ENCODE assay signal across 17 mouse cellular contexts in the genomic region with DNA sequence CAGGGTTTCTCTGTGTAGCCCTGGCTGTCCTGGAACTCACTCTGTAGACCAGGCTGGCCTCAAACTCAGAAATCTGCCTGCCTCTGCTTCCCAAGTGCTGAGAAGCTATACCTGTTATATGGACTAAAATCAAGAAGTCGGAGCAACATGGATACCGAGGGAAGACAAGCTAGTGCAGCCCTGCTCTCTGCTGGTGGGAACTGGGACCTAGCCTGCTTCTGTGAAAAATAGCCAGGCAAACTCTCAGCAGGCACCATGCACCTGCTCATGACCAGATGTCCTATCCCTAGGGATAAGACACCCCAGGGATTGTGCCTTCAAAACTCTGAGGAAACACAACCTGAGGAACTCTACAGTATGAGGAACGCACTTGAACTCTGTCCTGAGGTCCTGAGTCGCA. TPM values are rescaled to one million over a fixed set of nuclear protein-coding genes. Genes with fewer than 3 reads are reported as not detected.
DNase-seq lines count a peak whose midpoint lies in the region; ATAC-seq and TF ChIP-seq lines count a peak whose summit lies in the region.
"Had no signal": no experiment of that assay in that cellular context is flagged by ENCODE, and none has a peak within 500 bp of the region (broad histone marks: within the 10 kb centered on the region; RNA-seq: fewer than 3 reads in every experiment).

No protein-coding gene starts in this region.

- no peaks in the 10 kb centered on the region for H3K36me3 ChIP-seq in embryonic facial prominence, embryonic 14.5 days (ENCODE audit: control insufficient read depth, insufficient read depth, low read length)
- H3K36me3 ChIP-seq in embryonic facial prominence, embryonic 10.5 days (replicated peaks) = no peaks in the 10 kb centered on the region
- H3K36me3 ChIP-seq in ES-Bruce4 (ENCODE audit: control insufficient read depth, insufficient read depth, low read length, poor library complexity, severe bottlenecking) = no peaks in the 10 kb centered on the region
- H3K36me3 ChIP-seq: embryonic facial prominence, embryonic 12.5 days; G1E; heart, embryonic 13.5 days; hindbrain, embryonic 10.5 days had no signal

- no peak overlapping the region for H3K4me2 ChIP-seq in embryonic facial prominence, embryonic 14.5 days (ENCODE audit: low read depth, low read length)
- H3K4me2 ChIP-seq: embryonic facial prominence, embryonic 12.5 days; heart, embryonic 13.5 days; liver, embryonic 11.5 days had no signal

- peak; percentile 6 for DNase-seq in embryonic facial prominence, embryonic 14.5 days (ENCODE audit: low spot score)
- DNase-seq in embryonic facial prominence, embryonic 10.5 days (ENCODE audit: low spot score) = no peak
- no peak for DNase-seq in layer of hippocampus, adult 2 months (ENCODE audit: low spot score in 2 of 2)
- DNase-seq in layer of hippocampus, adult 8-10 months (ENCODE audit: low spot score in 2 of 2) = no peak
- peak; percentile 64 for DNase-seq in brain, adult 2 months (ENCODE audit: low read depth, low spot score)
- no peak for DNase-seq in urinary bladder, adult 18-20 months (ENCODE audit: low spot score in 2 of 2)
- DNase-seq: adrenal gland, postnatal 25 days; gastrocnemius, postnatal 36 days; spleen, adult 18-20 months; thymus, postnatal 4 days had no signal

- ATAC-seq in embryonic facial prominence, embryonic 14.5 days (ENCODE audit: low read depth) = no peak

- no peak for TF ChIP-seq POLR2A in ES-Bruce4 (IDR thresholded peaks at IDR 0.05; ENCODE audit: insufficient read depth, low read length)

- H3K27me3 ChIP-seq in embryonic facial prominence, embryonic 14.5 days (replicated peaks; ENCODE audit: control insufficient read depth, insufficient read depth, low read length) = no peaks in the 10 kb centered on the region
- H3K27me3 ChIP-seq in embryonic facial prominence, embryonic 10.5 days (replicated peaks; ENCODE audit: low read depth, poor library complexity, severe bottlenecking) = 0 out of 2 replicates have a peak, but pooled peaks cover 4% of the 10 kb centered on the region
- H3K27me3 ChIP-seq in ES-Bruce4 (ENCODE audit: control insufficient read depth, insufficient read depth, low read length, poor library complexity, severe bottlenecking) = no peaks in the 10 kb centered on the region
- H3K27me3 ChIP-seq: embryonic facial prominence, embryonic 12.5 days; heart, embryonic 13.5 days had no signal

- peak; percentile 65 for TF ChIP-seq CTCF in layer of hippocampus, adult 2 months (conservative IDR thresholded peaks at IDR 0.05)
- TF ChIP-seq CTCF in ES-Bruce4 (IDR thresholded peaks at IDR 0.05; ENCODE audit: low read depth, low read length) = peak; percentile 16

- 64% methylated on average over 4 of the region's 4 CpGs for WGBS in embryonic facial prominence, embryonic 14.5 days
- WGBS in embryonic facial prominence, embryonic 10.5 days = 79% methylated on average over 4 of the region's 4 CpGs

- no peaks in the 10 kb centered on the region for H3K4me1 ChIP-seq in embryonic facial prominence, embryonic 14.5 days (ENCODE audit: control insufficient read depth, insufficient read depth, low read length)
- H3K4me1 ChIP-seq in embryonic facial prominence, embryonic 10.5 days = peaks cover 15% of the 10 kb centered on the region
- peaks cover 2% of the 10 kb centered on the region for H3K4me1 ChIP-seq in ES-Bruce4 (ENCODE audit: control insufficient read depth, insufficient read depth, low read length)
- H3K4me1 ChIP-seq: embryonic facial prominence, embryonic 12.5 days; heart, embryonic 13.5 days had no signal

- H3K9me3 ChIP-seq in embryonic facial prominence, embryonic 14.5 days (ENCODE audit: control insufficient read depth, low read length) = no peaks in the 10 kb centered on the region
- no peaks in the 10 kb centered on the region for H3K9me3 ChIP-seq in embryonic facial prominence, embryonic 10.5 days
- H3K9me3 ChIP-seq in ES-Bruce4 (replicated peaks; ENCODE audit: control insufficient read depth, insufficient read depth, low read length, poor library complexity, severe bottlenecking) = no peaks in the 10 kb centered on the region
- H3K9me3 ChIP-seq: embryonic facial prominence, embryonic 12.5 days; G1E; heart, embryonic 13.5 days; hindbrain, embryonic 10.5 days; megakaryocyte, embryonic 14.5 days had no signal

- no peak overlapping the region for H3K27ac ChIP-seq in embryonic facial prominence, embryonic 14.5 days (replicated peaks; ENCODE audit: low read depth, low read length)
- no peak overlapping the region for H3K27ac ChIP-seq in embryonic facial prominence, embryonic 10.5 days (replicated peaks)
- no peak overlapping the region for H3K27ac ChIP-seq in layer of hippocampus, adult 2 months
- no peak overlapping the region for H3K27ac ChIP-seq in ES-Bruce4 (ENCODE audit: insufficient read depth, low read length)
- H3K27ac ChIP-seq: embryonic facial prominence, embryonic 12.5 days; heart, embryonic 13.5 days; hindbrain, embryonic 10.5 days had no signal

- no peak overlapping the region for H3K9ac ChIP-seq in embryonic facial prominence, embryonic 14.5 days (ENCODE audit: low read depth, low read length)
- H3K9ac ChIP-seq in ES-Bruce4 (ENCODE audit: low read depth, poor library complexity, severe bottlenecking) = no peak overlapping the region
- H3K9ac ChIP-seq: embryonic facial prominence, embryonic 12.5 days; heart, embryonic 13.5 days had no signal

- H3K4me3 ChIP-seq in embryonic facial prominence, embryonic 14.5 days (ENCODE audit: low read depth, low read length) = no peak overlapping the region
- H3K4me3 ChIP-seq in embryonic facial prominence, embryonic 10.5 days = no peak overlapping the region
- H3K4me3 ChIP-seq in layer of hippocampus, adult 2 months = no peak overlapping the region
- no peak overlapping the region for H3K4me3 ChIP-seq in ES-Bruce4 (ENCODE audit: low read depth, low read length)
- H3K4me3 ChIP-seq: embryonic facial prominence, embryonic 12.5 days; heart, embryonic 13.5 days; hindbrain, embryonic 10.5 days; megakaryocyte, embryonic 14.5 days had no signal

- no peak for TF ChIP-seq EP300 in ES-Bruce4 (IDR thresholded peaks at IDR 0.05; ENCODE audit: insufficient read depth, low read depth, low read length)

RNA-seq across cellular contexts. Expression of gene Smarcd3, which starts 12.8 kb away (rescaled TPM):
- 48.9 and 54.7 TPM in 2 replicates for polyA plus RNA-seq in embryonic facial prominence, embryonic 14.5 days (2014; fragmentation: Nextera tagmentation; extraction: Ambion mirVana)
- polyA plus RNA-seq in embryonic facial prominence, embryonic 10.5 days (2016; fragmentation: Nextera tagmentation; extraction: Ambion mirVana) = 22.2 and 24.8 TPM in 2 replicates
- total RNA-seq in layer of hippocampus, adult 2 months (2021) = 10 to 100 TPM; 88.7 to 90.9 TPM
- 10 to 100 TPM; 85.5 to 92.0 (median 89.1) TPM for total RNA-seq in layer of hippocampus, adult 8-10 months (2022)
- 1.5 and 1.9 TPM in 2 replicates for polyA plus RNA-seq in ES-Bruce4 (2011; ENCODE audit: insufficient read depth, insufficient read length, low read depth, missing spikeins)
- polyA plus RNA-seq: G1E had no signal

RNA-seq across cellular contexts. Expression of gene Nub1, which starts 48.3 kb away (rescaled TPM):
- 34.8 and 38.1 TPM in 2 replicates for polyA plus RNA-seq in embryonic facial prominence, embryonic 14.5 days (2014; fragmentation: Nextera tagmentation; extraction: Ambion mirVana)
- polyA plus RNA-seq in embryonic facial prominence, embryonic 10.5 days (2016; fragmentation: Nextera tagmentation; extraction: Ambion mirVana) = 27.7 and 29.5 TPM in 2 replicates
- total RNA-seq in layer of hippocampus, adult 2 months (2021) = 10 to 100 TPM; 65.9 to 69.0 TPM
- total RNA-seq in layer of hippocampus, adult 8-10 months (2022) = 10 to 100 TPM; 68.8 to 75.2 (median 73.1) TPM
- 77.3 and 81.1 TPM in 2 replicates for polyA plus RNA-seq in ES-Bruce4 (2011; ENCODE audit: insufficient read depth, insufficient read length, low read depth, missing spikeins)

RNA-seq across cellular contexts. Expression of gene Chpf2, which starts 50.4 kb away (rescaled TPM):
- 21.2 and 23.4 TPM in 2 replicates for polyA plus RNA-seq in embryonic facial prominence, embryonic 14.5 days (2014; fragmentation: Nextera tagmentation; extraction: Ambion mirVana)
- 14.8 and 19.6 TPM in 2 replicates for polyA plus RNA-seq in embryonic facial prominence, embryonic 10.5 days (2016; fragmentation: Nextera tagmentation; extraction: Ambion mirVana)
- total RNA-seq in layer of hippocampus, adult 2 months (2021) = 10 to 100 TPM; 63.6 to 66.7 TPM
- total RNA-seq in layer of hippocampus, adult 8-10 months (2022) = 10 to 100 TPM; 68.4 to 78.7 (median 75.5) TPM
- polyA plus RNA-seq in ES-Bruce4 (2011; ENCODE audit: insufficient read depth, insufficient read length, low read depth, missing spikeins) = 5.7 and 8.3 TPM in 2 replicates

RNA-seq across cellular contexts. Expression of gene Abcf2, which starts 59.7 kb away (rescaled TPM):
- 83.7 and 96.3 TPM in 2 replicates for polyA plus RNA-seq in embryonic facial prominence, embryonic 14.5 days (2014; fragmentation: Nextera tagmentation; extraction: Ambion mirVana)
- polyA plus RNA-seq in embryonic facial prominence, embryonic 10.5 days (2016; fragmentation: Nextera tagmentation; extraction: Ambion mirVana) = 181 and 183 TPM in 2 replicates
- total RNA-seq in layer of hippocampus, adult 2 months (2021) = 10 to 100 TPM; 75.9 to 81.4 TPM
- 10 to 100 TPM; 75.3 to 86.0 (median 78.3) TPM for total RNA-seq in layer of hippocampus, adult 8-10 months (2022)
- polyA plus RNA-seq in ES-Bruce4 (2011; ENCODE audit: insufficient read depth, insufficient read length, low read depth, missing spikeins) = 113 and 120 TPM in 2 replicates

Comparison
In these comparisons a context has a peak if more than half of its experiments do, and no peak if none do; other contexts are left out.
1. DNase-seq: peak in embryonic facial prominence, embryonic 14.5 days (single experiment) and brain, adult 2 months (single experiment); none in embryonic facial prominence, embryonic 10.5 days (single experiment), layer of hippocampus, adult 2 months (0 of 2), layer of hippocampus, adult 8-10 months (0 of 2) and urinary bladder, adult 18-20 months (0 of 2).